Mouse (Mus musculus): ENCODE measurements around the gene Macrod2.

DNA sequence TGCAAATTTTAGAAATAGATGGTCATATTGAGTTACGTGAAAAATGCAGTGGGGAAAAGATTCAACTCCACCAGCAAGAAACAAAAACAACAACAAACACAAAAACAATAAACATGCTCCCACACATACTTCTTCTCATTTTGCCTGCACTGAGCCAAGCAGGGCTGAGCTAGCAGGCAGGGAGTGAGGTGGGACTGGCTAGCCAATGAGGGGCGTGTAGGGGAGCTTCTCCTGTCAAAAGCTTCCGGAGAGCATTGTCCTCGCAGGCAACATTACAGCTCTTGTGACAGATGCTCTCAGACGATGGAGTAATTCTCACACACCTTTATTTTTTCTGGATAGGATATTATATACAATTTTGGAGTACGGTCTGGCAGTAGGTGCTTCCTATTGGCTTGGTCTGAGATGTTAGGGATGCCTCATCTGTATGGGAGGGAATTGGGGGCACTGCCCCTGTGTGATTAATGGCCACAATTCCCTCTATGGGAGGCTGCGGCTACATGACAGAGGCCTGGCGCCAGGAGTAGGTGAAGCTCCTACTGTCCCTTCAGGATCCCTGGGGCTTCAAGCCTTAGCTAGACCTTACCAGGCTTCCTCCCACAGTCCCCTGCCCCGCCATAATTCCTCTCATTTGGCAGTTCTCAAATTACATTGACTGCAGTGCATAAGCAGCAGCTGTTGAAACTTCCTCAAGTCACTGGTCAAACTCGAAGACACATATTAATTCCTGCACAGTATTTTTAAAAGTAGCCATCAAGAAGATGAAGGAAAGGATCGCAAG, 1491.8 kb downstream of the Macrod2 start:
- no peak for TF ChIP-seq CTCF (IDR thresholded peaks at IDR 0.05; ENCODE audit: insufficient read depth, low read depth, low read length)
- no peak for TF ChIP-seq POLR2A (IDR thresholded peaks at IDR 0.05; ENCODE audit: insufficient read depth, low read depth, low read length)
